Comparison of ENCODE assay signal across 8 mouse cellular contexts in the genomic region with DNA sequence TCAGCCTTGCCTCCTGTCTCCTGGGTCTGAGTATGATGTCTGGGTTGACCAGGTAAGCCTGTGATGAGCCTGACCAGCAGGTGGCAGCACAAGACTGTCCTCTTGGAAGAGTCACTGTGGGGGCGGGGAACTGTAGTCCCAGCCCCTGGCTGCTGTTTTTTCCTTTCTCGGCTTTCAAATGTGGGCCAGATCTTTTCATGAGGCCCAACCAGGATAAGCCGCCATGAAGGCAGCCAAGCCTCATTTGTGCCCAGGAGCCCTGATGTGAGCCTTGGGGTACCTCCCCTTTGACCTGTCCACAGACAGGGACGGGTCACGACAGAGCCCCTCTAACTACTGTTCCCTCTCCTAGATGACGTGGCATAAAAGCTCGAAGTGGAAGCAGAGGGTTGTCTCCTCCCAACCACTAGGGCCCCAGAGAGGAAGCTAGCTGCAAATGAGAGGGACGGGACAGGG. TPM values are rescaled to one million over a fixed set of nuclear protein-coding genes. Genes with fewer than 3 reads are reported as not detected.
DNase-seq lines count a peak whose midpoint lies in the region; ATAC-seq and TF ChIP-seq lines count a peak whose summit lies in the region.

No protein-coding gene starts in this region.

- peak; percentile 98 for DNase-seq in G1E (ENCODE audit: low spot score)
- peak; percentile 96 to 98 for DNase-seq in cerebellum, adult 18-20 months
- DNase-seq in forebrain, postnatal 0 days: peak; percentile 95
- peak; percentile 98 for DNase-seq in layer of hippocampus, adult 9-10 months (ENCODE audit: low spot score)
- peak; percentile 97 for DNase-seq in ovary, postnatal 10 days (ENCODE audit: low spot score)
- DNase-seq in thymus, postnatal 10 days (ENCODE audit: low spot score in 2 of 2): peak; percentile 90 to 100

- H3K4me1 ChIP-seq in G1E (ENCODE audit: insufficient read depth, low read depth, low read length): peaks cover 25% of the 10 kb centered on the region
- H3K4me1 ChIP-seq in forebrain, postnatal 0 days (ENCODE audit: insufficient read depth): peaks cover 19% of the 10 kb centered on the region
- peaks cover 64% of the 10 kb centered on the region for H3K4me1 ChIP-seq in lung, embryonic 16.5 days (replicated peaks; ENCODE audit: control insufficient read depth, insufficient read depth, low read length)

- peak overlapping the region; percentile 63; the same call in 1 of the 2 replicates for H3K4me3 ChIP-seq in G1E (ENCODE audit: low read depth, low read length)
- 0 out of 2 replicates have a peak overlapping the region, but pooled peaks have one; percentile 11 for H3K4me3 ChIP-seq in forebrain, postnatal 0 days (ENCODE audit: low read depth, low read length)
- H3K4me3 ChIP-seq in lung, embryonic 16.5 days (ENCODE audit: low read length): peak overlapping the region; percentile 33

- ATAC-seq in G1E (ENCODE audit: extremely low read depth, insufficient number of reproducible peaks, low FRiP score, poor library complexity, severe bottlenecking): peak; percentile 72
- peak; percentile 46 for ATAC-seq in forebrain, postnatal 0 days
- peak; percentile 78 to 82 for ATAC-seq in hematopoietic stem cell, adult 5-6 weeks (replicated peaks in 1 of 2; ENCODE audit: insufficient read depth in 1 of 2, low FRiP score in 2 of 2, low TSS enrichment in 1 of 2, low read depth in 1 of 2, poor library complexity in 2 of 2, severe bottlenecking in 2 of 2)
- ATAC-seq in lung, embryonic 16.5 days (ENCODE audit: low read depth): peak; percentile 57

- H3K27ac ChIP-seq in forebrain, postnatal 0 days (ENCODE audit: low read depth, low read length): peak overlapping the region; percentile 62
- peak overlapping the region; percentile 91 for H3K27ac ChIP-seq in lung, embryonic 16.5 days (ENCODE audit: low read length)

- peaks cover 30% of the 10 kb centered on the region for H3K36me3 ChIP-seq in G1E (replicated peaks)
- peaks cover 20% of the 10 kb centered on the region; the same call in 1 of the 2 replicates for H3K36me3 ChIP-seq in forebrain, postnatal 0 days (ENCODE audit: insufficient read depth)
- no peaks in the 10 kb centered on the region for H3K36me3 ChIP-seq in lung, embryonic 16.5 days (ENCODE audit: control insufficient read depth, insufficient read depth, low read length)

- peak overlapping the region; percentile 93 for H3K4me2 ChIP-seq in forebrain, postnatal 0 days (ENCODE audit: low read depth)
- peak overlapping the region; percentile 55 for H3K4me2 ChIP-seq in lung, embryonic 16.5 days (ENCODE audit: low read depth, low read length)

- H3K9ac ChIP-seq in forebrain, postnatal 0 days: no peak overlapping the region
- H3K9ac ChIP-seq in lung, embryonic 16.5 days (ENCODE audit: low read length): peak overlapping the region; percentile 66

- peaks cover 40% of the 10 kb centered on the region for H3K27me3 ChIP-seq in G1E (ENCODE audit: insufficient read depth, low read length)
- H3K27me3 ChIP-seq in forebrain, postnatal 0 days (ENCODE audit: insufficient read depth, low read length): no peaks in the 10 kb centered on the region
- H3K27me3 ChIP-seq in lung, embryonic 16.5 days (ENCODE audit: control insufficient read depth, insufficient read depth, low read depth, low read length): peaks cover 29% of the 10 kb centered on the region

- WGBS in forebrain, postnatal 0 days: 0% methylated on average over 8 of the region's 8 CpGs
- WGBS in lung, embryonic 16.5 days: 2% methylated on average over 8 of the region's 8 CpGs

- TF ChIP-seq CTCF in G1E (IDR thresholded peaks at IDR 0.05; ENCODE audit: low read depth, low read length): peak; percentile 89
- TF ChIP-seq CTCF in forebrain, postnatal 0 days (IDR thresholded peaks at IDR 0.05; ENCODE audit: low read depth): peak; percentile 96

- H3K9me3 ChIP-seq in G1E (replicated peaks): peaks cover 19% of the 10 kb centered on the region
- no peaks in the 10 kb centered on the region for H3K9me3 ChIP-seq in forebrain, postnatal 0 days (ENCODE audit: low read length)
- no peaks in the 10 kb centered on the region for H3K9me3 ChIP-seq in lung, embryonic 16.5 days (ENCODE audit: control insufficient read depth, low read length)

RNA-seq across cellular contexts. Expression of a gene that starts 3.7 kb away (rescaled TPM):
- total RNA-seq in G1E (2014; fragmentation: Nextera tagmentation) (0.83 TPM in 1 of 2 replicates, not detected in the other), G1E (2017) (0.11 TPM in 1 of 2 replicates, not detected in the other)
- polyA plus RNA-seq in G1E (2012): not detected in 2 replicates
- 1,430 and 1,456 TPM in 2 replicates for total RNA-seq in forebrain, postnatal 0 days (2014; rRNA removed)
- polyA plus RNA-seq in forebrain, postnatal 0 days (2015; fragmentation: Nextera tagmentation; extraction: Ambion mirVana): 1,561 and 1,650 TPM in 2 replicates
- total RNA-seq in hematopoietic stem cell, adult 5-6 weeks (2017): 5.1 and 8.1 TPM in 2 replicates
- 210 and 218 TPM in 2 replicates for polyA plus RNA-seq in lung, embryonic 16.5 days (2015; fragmentation: Nextera tagmentation; extraction: Ambion mirVana)

RNA-seq across cellular contexts. Expression of a gene that starts 9.4 kb away (rescaled TPM):
- 11.1 and 13.3 TPM in 2 replicates for total RNA-seq in G1E (2014; fragmentation: Nextera tagmentation)
- 9.3 and 10.0 TPM in 2 replicates for total RNA-seq in G1E (2017)
- 32.5 and 39.8 TPM in 2 replicates for polyA plus RNA-seq in G1E (2012)
- 15.9 and 19.6 TPM in 2 replicates for total RNA-seq in forebrain, postnatal 0 days (2014; rRNA removed)
- polyA plus RNA-seq in forebrain, postnatal 0 days (2015; fragmentation: Nextera tagmentation; extraction: Ambion mirVana): 8.8 and 10.9 TPM in 2 replicates
- 5.3 and 8.7 TPM in 2 replicates for total RNA-seq in hematopoietic stem cell, adult 5-6 weeks (2017)
- 7.0 and 7.2 TPM in 2 replicates for polyA plus RNA-seq in lung, embryonic 16.5 days (2015; fragmentation: Nextera tagmentation; extraction: Ambion mirVana)

RNA-seq across cellular contexts. Expression of a gene that starts 44.6 kb away (rescaled TPM):
- total RNA-seq in G1E (2014; fragmentation: Nextera tagmentation): 32.4 and 37.4 TPM in 2 replicates
- total RNA-seq in G1E (2017): 48.5 and 52.8 TPM in 2 replicates
- 18.2 and 20.3 TPM in 2 replicates for polyA plus RNA-seq in G1E (2012)
- total RNA-seq in forebrain, postnatal 0 days (2014; rRNA removed): 50.6 and 54.2 TPM in 2 replicates
- 60.7 and 71.2 TPM in 2 replicates for polyA plus RNA-seq in forebrain, postnatal 0 days (2015; fragmentation: Nextera tagmentation; extraction: Ambion mirVana)
- total RNA-seq in hematopoietic stem cell, adult 5-6 weeks (2017): 47.1 and 51.4 TPM in 2 replicates
- 50.2 and 50.7 TPM in 2 replicates for polyA plus RNA-seq in lung, embryonic 16.5 days (2015; fragmentation: Nextera tagmentation; extraction: Ambion mirVana)

RNA-seq across cellular contexts. Expression of a gene that starts 44.6 kb away (rescaled TPM):
- 109 and 121 TPM in 2 replicates for total RNA-seq in G1E (2014; fragmentation: Nextera tagmentation)
- 68.7 and 71.4 TPM in 2 replicates for total RNA-seq in G1E (2017)
- polyA plus RNA-seq in G1E (2012): 315 and 317 TPM in 2 replicates
- 27.8 and 30.1 TPM in 2 replicates for total RNA-seq in forebrain, postnatal 0 days (2014; rRNA removed)
- 52.7 and 59.8 TPM in 2 replicates for polyA plus RNA-seq in forebrain, postnatal 0 days (2015; fragmentation: Nextera tagmentation; extraction: Ambion mirVana)
- 53.0 and 58.3 TPM in 2 replicates for total RNA-seq in hematopoietic stem cell, adult 5-6 weeks (2017)
- 45.7 and 47.0 TPM in 2 replicates for polyA plus RNA-seq in lung, embryonic 16.5 days (2015; fragmentation: Nextera tagmentation; extraction: Ambion mirVana)

Comparison
In these comparisons a context has a peak if more than half of its experiments do, and no peak if none do; other contexts are left out.
1. Peak in every context shown above with its lines: DNase-seq, ATAC-seq, H3K4me3 ChIP-seq and H3K27ac ChIP-seq.
2. H3K4me3 ChIP-seq: peak in every context shown above with its lines; median percentile 63 in G1E; 33 in lung, embryonic 16.5 days; 11 in forebrain, postnatal 0 days.
3. RNA of a gene that starts 3.7 kb away (total RNA-seq): 1,430 to 1,456 TPM in forebrain, postnatal 0 days; 5.1 to 8.1 TPM in hematopoietic stem cell, adult 5-6 weeks and 0.11 to 0.83 TPM in G1E; every median in the first group is over 100 times any median in the second.